Mouse (Mus musculus): Measurements from ENCODE around the gene Eral1.

- TF ChIP-seq CTCF (IDR thresholded peaks at IDR 0.05; ENCODE audit: control insufficient read depth, insufficient read depth, insufficient replicate concordance, low read depth, low read length) = no peak
- no peak for TF ChIP-seq POLR2A (IDR thresholded peaks at IDR 0.05; ENCODE audit: control insufficient read depth, low read depth, low read length)
These were observed 39.7 kb upstream of the Eral1 start for GRCm38 (mm10) chr11:78119898-78120297.
